Mouse (Mus musculus): ENCODE data around the gene Oxa1l. TPM values are rescaled to one million over a fixed set of nuclear protein-coding genes. Genes with fewer than 3 reads are reported as not detected.

Gene Oxa1l
- total RNA-seq, 2 experiments from 2014 or later: 61.3 to 65.4 TPM

- DNase-seq (ENCODE audit: low spot score in 2 of 2): no peak
- intact Hi-C loops (cut with DNase I): no loop called here
Measured at GRCm38 (mm10) chr14:54398921-54399382, 38.3 kb downstream of the Oxa1l start.

GRCm38 (mm10) chr14:54401723-54402122 is 41.1 kb downstream of the Oxa1l start:
- DNase-seq (ENCODE audit: low spot score in 2 of 2): no peak
- intact Hi-C loops (cut with DNase I): no loop called here

- DNase-seq (ENCODE audit: low spot score in 2 of 2): no peak
- intact Hi-C loops (cut with DNase I): no loop called here
Measured at GRCm38 (mm10) chr14:54408336-54409056, 47.9 kb downstream of the Oxa1l start.

- intact Hi-C loops (cut with DNase I): no loop called here
- DNase-seq (ENCODE audit: low spot score in 2 of 2): no peak
Measured at GRCm38 (mm10) chr14:54409057-54409645, 48.5 kb downstream of the Oxa1l start.

GRCm38 (mm10) chr14:54409980-54410810 is 49.6 kb downstream of the Oxa1l start:
- intact Hi-C loops (cut with DNase I): loop anchor here (5.0 to 10.0 kb wide), 3 partner anchors 43 to 345 kb away; no protein-coding TSS in a partner anchor

GRCm38 (mm10) chr14:54412000-54412576 is 51.5 kb downstream of the Oxa1l start:
- DNase-seq (ENCODE audit: low spot score in 2 of 2): no peak
- intact Hi-C loops (cut with DNase I): loop anchor here (5.0 to 10.0 kb wide), 3 partner anchors 45 to 347 kb away; no protein-coding TSS in a partner anchor

More at GRCm38 (mm10) chr14:54409980-54410810, 49.6 kb downstream of the Oxa1l start:
- no peak for DNase-seq (ENCODE audit: low spot score in 2 of 2)

- intact Hi-C loops (cut with DNase I): loop anchor here (5.0 to 10.0 kb wide), 3 partner anchors 45 to 348 kb away; no protein-coding TSS in a partner anchor
- peak; percentile 50 to 69 for DNase-seq (ENCODE audit: low spot score in 2 of 2)
Measured at GRCm38 (mm10) chr14:54412629-54413170, 52.1 kb downstream of the Oxa1l start.

GRCm38 (mm10) chr14:54413877-54414700 is 53.5 kb downstream of the Oxa1l start:
- no peak for DNase-seq (ENCODE audit: low spot score in 2 of 2)
- intact Hi-C loops (cut with DNase I): loop anchor here (5.0 to 10.0 kb wide), 3 partner anchors 47 to 349 kb away; no protein-coding TSS in a partner anchor

GRCm38 (mm10) chr14:54415241-54416020 is 54.8 kb downstream of the Oxa1l start:
- intact Hi-C loops (cut with DNase I): loop anchor here (10.0 kb wide), 1 partner anchor 351 kb away; no protein-coding TSS in a partner anchor
- no peak for DNase-seq (ENCODE audit: low spot score in 2 of 2)

- intact Hi-C loops (cut with DNase I): loop anchor here (10.0 kb wide), 1 partner anchor 352 kb away; no protein-coding TSS in a partner anchor
- no peak for DNase-seq (ENCODE audit: low spot score in 2 of 2)
Measured at GRCm38 (mm10) chr14:54416229-54416775, 55.7 kb downstream of the Oxa1l start.

GRCm38 (mm10) chr14:54416830-54417229 is 56.2 kb downstream of the Oxa1l start:
- intact Hi-C loops (cut with DNase I): loop anchor here (10.0 kb wide), 1 partner anchor 352 kb away; no protein-coding TSS in a partner anchor
- DNase-seq (ENCODE audit: low spot score in 2 of 2): no peak

- DNase-seq (ENCODE audit: low spot score in 2 of 2): no peak
- intact Hi-C loops (cut with DNase I): loop anchor here (10.0 kb wide), 1 partner anchor 353 kb away; no protein-coding TSS in a partner anchor
Measured at GRCm38 (mm10) chr14:54417623-54418081, 57.0 kb downstream of the Oxa1l start, which contains the start of gene Slc7a7. Gene Slc7a7 (minus strand): TSS chr14:54417780.

Other genes with a start within 250 kb of the Oxa1l start
- 100 to 1,000 TPM; 118 to 127 TPM for gene Dad1, start 106.7 kb upstream of the Oxa1l start, total RNA-seq (2021)
- 10 to 100 TPM; 50.3 to 51.0 TPM for gene Abhd4, start 106.6 kb upstream of the Oxa1l start, total RNA-seq (2021)
- gene Olfr49, start 75.9 kb upstream of the Oxa1l start, total RNA-seq (2021): not detected
- gene Slc7a7, start 56.9 kb downstream of the Oxa1l start, total RNA-seq (2021): 1 to 10 TPM; 1.5 to 2.5 TPM
- 10 to 100 TPM; 79.5 to 91.5 TPM for gene Mrpl52, start 66.1 kb downstream of the Oxa1l start, total RNA-seq (2021)
- 10 to 100 TPM; 19.0 to 22.0 TPM for gene Mmp14, start 70.8 kb downstream of the Oxa1l start, total RNA-seq (2021)
- 10 to 100 TPM; 23.2 to 31.3 TPM for gene Lrp10, start 103.3 kb downstream of the Oxa1l start, total RNA-seq (2021)
- 1 to 10 TPM; 7.4 to 9.6 TPM for gene Rem2, start 115.3 kb downstream of the Oxa1l start, total RNA-seq (2021)
- 10 to 100 TPM; 69.4 to 72.0 TPM for gene Prmt5, start 156.7 kb downstream of the Oxa1l start, total RNA-seq (2021)
- gene Haus4, start 193.8 kb downstream of the Oxa1l start, total RNA-seq (2021): 1 to 10 TPM; 2.4 to 4.9 TPM
- gene Ajuba, start 216.7 kb downstream of the Oxa1l start, total RNA-seq (2021): 1 to 10 TPM; 2.7 to 3.1 TPM
- gene 4931414P19Rik, start 245.2 kb downstream of the Oxa1l start, total RNA-seq (2021): 1 to 10 TPM; 4.4 to 7.4 TPM